Mouse (Mus musculus): ENCODE measurements around the gene Tfeb.

Tfeb gene

GRCm38 (mm10) chr17:47833628-47834481, 97.0 kb downstream of the Tfeb start:
- no peak for DNase-seq (ENCODE audit: low spot score)

DNA sequence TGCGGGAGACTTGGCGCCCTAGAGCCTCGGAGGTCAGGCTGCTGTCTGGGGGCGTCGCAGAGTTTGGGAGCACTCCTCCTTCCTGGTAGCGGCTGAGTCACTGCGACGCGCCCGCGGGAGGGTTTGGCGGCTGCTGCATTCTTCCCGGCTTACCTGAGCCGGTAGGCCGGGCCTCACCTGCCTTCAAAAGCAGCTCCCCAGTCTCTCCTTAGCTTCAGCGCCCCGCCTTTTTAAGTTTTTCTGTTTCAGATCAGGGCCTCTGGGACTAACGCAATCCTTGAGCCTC, 97.6 kb downstream of the Tfeb start, which contains the start of gene Mdfi:
Gene Mdfi (minus strand): TSS at position 210 of the 286 bp plus-strand sequence.
- peak; percentile 72 for DNase-seq (ENCODE audit: low spot score)

- no peak for DNase-seq (ENCODE audit: low spot score)
Measured at GRCm38 (mm10) chr17:47837808-47838207, 101.0 kb downstream of the Tfeb start.

- DNase-seq (ENCODE audit: low spot score) = no peak
Measured at GRCm38 (mm10) chr17:47841521-47841920, 104.7 kb downstream of the Tfeb start.

Measured in urinary bladder, postnatal 14 days (tissue).